Mouse (Mus musculus) embryonic fibroblast, embryonic 13.5 days (primary cell): ENCODE results near the gene Tmed10.

Experiments used
- CTCF ChIP-seq: IDR thresholded peaks from 2 replicates; pipeline ENCODE4 v1.5.1; 2011; ENCODE audit warnings: mild to moderate bottlenecking, control low read depth, low read length, moderate library complexity, borderline replicate concordance; ENCODE audit not compliant: insufficient read depth
- POLR2A ChIP-seq: IDR thresholded peaks from 2 replicates; pipeline ENCODE4 v1.6.1; 2011; ENCODE audit warnings: low read depth, mild to moderate bottlenecking, control low read depth, low read length, moderate library complexity

GRCm38 (mm10) chr12:85393526-85393925 lies 18.9 kb upstream of the Tmed10 start:
- TF ChIP-seq CTCF (no peak), POLR2A (no peak)
